Mouse (Mus musculus) liver, adult 2 months (tissue): Measurements from ENCODE around the gene Cib3. TPM values are rescaled to one million over a fixed set of nuclear protein-coding genes. Genes with fewer than 3 reads are reported as not detected.

Source experiments
- DNase-seq: peaks from one replicate; pipeline ENCODE4 v3.0.0-alpha.2; 2011; ENCODE audit warnings: low read depth, low spot score; ENCODE audit errors: extremely low read depth
- H3K27ac ChIP-seq: fragments of 200-500 bp; replicated peaks from 2 replicates; pipeline ENCODE4 v1.5.1; 2012; ENCODE audit warnings: low read depth, mild to moderate bottlenecking, control low read depth, inconsistent platforms, low read length; ENCODE audit not compliant: insufficient read depth
- H3K27me3 ChIP-seq: fragments of 200-500 bp; 2 replicates; pipeline ENCODE4 v1.6.1; 2012; ENCODE audit warnings: mild to moderate bottlenecking, moderate library complexity, low read length, inconsistent platforms; ENCODE audit not compliant: control insufficient read depth, insufficient read depth
- H3K36me3 ChIP-seq: fragments of 200-500 bp; 2 replicates; pipeline ENCODE4 v1.6.1; 2012; ENCODE audit warnings: low read length, inconsistent platforms; ENCODE audit not compliant: control insufficient read depth, insufficient read depth
- H3K4me1 ChIP-seq: fragments of 200-500 bp; 2 replicates; pipeline ENCODE4 v1.6.1; 2011; ENCODE audit warnings: low read length; ENCODE audit not compliant: control insufficient read depth, insufficient read depth
- H3K4me3 ChIP-seq: fragments of 200-500 bp; 2 replicates; pipeline ENCODE4 v1.5.1; 2011; ENCODE audit warnings: low read depth, mild to moderate bottlenecking, control low read depth, low read length, moderate library complexity; ENCODE audit not compliant: insufficient read depth
- H3K79me2 ChIP-seq: fragments of 200-500 bp; 2 replicates; pipeline ENCODE4 v1.6.1; 2012; ENCODE audit warnings: inconsistent platforms, mild to moderate bottlenecking, low read length, moderate library complexity; ENCODE audit not compliant: control insufficient read depth, insufficient read depth
- H3K9ac ChIP-seq: fragments of 200-500 bp; 2 replicates; pipeline ENCODE4 v1.6.1; 2012; ENCODE audit warnings: low read depth, mild to moderate bottlenecking, control low read depth, inconsistent platforms, low read length
- CTCF ChIP-seq: fragments of 200-500 bp; IDR thresholded peaks from 2 replicates; pipeline ENCODE4 v1.5.1; 2011; ENCODE audit warnings: low read depth, low read length, control low read depth
- POLR2A ChIP-seq: fragments of 200-500 bp; IDR thresholded peaks from 2 replicates; pipeline ENCODE4 v1.6.1; 2011; ENCODE audit warnings: low read length, control low read depth; ENCODE audit not compliant: insufficient read depth; ENCODE audit errors: extremely low read depth
- WGBS: fragments of 180-500 bp; shearing (Covaris S2); methylation state at CpG from one replicate; pipeline ENCODE4 v1.1.7; 2018; 5-methylcytosine and 5-hydroxymethylcytosine counted together
- polyA plus RNA-seq: library from polyadenylated mRNA; depleted of rRNA; stranded (reverse); fragments of >200 nt; gene quantifications from 2 replicates; pipeline ENCODE4 v1.2.3, GENCODE M21; 2012
- total RNA-seq: library from RNA; depleted of rRNA; stranded (reverse); fragments of >200 nt; gene quantifications from 2 replicates; pipeline ENCODE4 v1.2.3, GENCODE M21; 2014

The Cib3 gene
- total and polyA plus RNA-seq, 2 experiments, result 1.1 to 1.5 TPM

DNA sequence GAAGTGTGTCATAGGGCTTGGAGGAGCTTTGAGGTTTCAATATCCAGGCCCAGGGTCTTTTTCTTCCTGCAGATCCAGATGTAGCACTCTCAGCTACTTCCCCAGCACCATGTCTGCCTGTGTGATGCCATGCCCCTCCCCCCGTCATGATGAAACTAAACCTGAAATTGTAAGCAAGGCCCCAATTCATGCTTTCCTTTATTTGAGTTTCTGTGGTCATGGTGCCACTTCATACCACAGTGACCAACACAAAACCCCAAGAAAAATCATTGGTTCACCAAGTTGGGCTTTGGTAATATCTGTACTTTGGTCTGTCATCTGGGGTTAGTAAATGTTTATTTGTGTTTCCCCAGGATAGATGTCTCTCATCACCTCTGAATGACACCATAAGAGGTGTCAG is 4.1 kb downstream of the Cib3 start:
- Histone ChIP-seq H3K79me2 (no peaks in the 10 kb centered on the region), H3K36me3 (no peaks in the 10 kb centered on the region), H3K27me3 (no peaks in the 10 kb centered on the region), H3K4me1 (peaks cover 1% of the 10 kb centered on the region; the same call in 1 of the 2 replicates), H3K27ac (peak overlapping the region; percentile 57; the same call in 1 of the 2 replicates), H3K9ac (no peak overlapping the region), H3K4me3 (no peak overlapping the region)
- WGBS, result 48% methylated on average over 1 of the region's 1 CpGs
- DNase-seq, result peak; percentile 56
- TF ChIP-seq POLR2A (no peak), CTCF (no peak)

DNA sequence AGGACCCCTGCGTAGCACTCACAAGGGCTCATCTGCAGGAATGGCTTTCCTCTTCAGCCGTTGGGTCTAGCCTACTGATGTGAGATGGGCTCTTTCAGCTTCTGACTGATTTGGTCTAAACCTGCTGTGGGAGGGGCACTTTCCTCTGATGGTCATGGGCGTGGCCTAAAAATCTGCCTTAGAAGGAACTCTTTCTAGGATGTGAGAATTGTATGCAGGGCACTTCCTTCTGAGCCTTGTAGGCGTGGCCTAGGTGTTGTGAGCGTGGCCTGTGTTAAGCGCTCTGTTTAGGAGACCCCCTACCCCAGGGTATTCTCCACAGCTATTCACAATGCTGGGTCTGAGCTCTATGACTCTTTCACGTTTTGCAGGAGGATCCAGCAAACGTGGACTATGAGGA is 14.6 kb downstream of the Cib3 start:
- Histone ChIP-seq H3K27me3 (no peaks in the 10 kb centered on the region), H3K36me3 (no peaks in the 10 kb centered on the region), H3K4me3 (no peak overlapping the region), H3K4me1 (no peaks in the 10 kb centered on the region), H3K9ac (no peak overlapping the region), H3K79me2 (no peaks in the 10 kb centered on the region), H3K27ac (no peak overlapping the region)
- WGBS, result 72% methylated on average over 8 of the region's 8 CpGs
- no peak for DNase-seq
- TF ChIP-seq POLR2A (no peak), CTCF (no peak)

DNA sequence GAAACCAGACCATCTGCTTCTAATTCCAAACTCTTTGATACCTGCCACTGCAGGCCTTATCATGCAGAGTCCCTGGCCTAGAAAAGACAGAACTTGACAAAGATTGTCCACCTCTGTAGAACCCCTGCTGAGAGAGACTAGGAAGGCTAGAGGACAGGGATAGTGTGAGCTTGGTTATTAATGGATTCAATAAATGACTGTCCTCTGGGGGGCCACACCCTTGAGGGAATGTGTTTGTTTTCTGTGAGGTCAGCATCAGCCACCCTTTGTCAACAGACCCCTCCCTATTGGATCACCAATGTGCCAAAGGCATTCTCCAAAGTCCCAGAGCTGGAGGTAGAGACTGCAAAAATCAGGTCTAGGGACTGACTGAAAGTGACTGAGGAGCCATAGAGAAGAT is 20.6 kb downstream of the Cib3 start:
- H3K4me3 ChIP-seq, result no peak overlapping the region
- no peaks in the 10 kb centered on the region for H3K27me3 ChIP-seq
- TF ChIP-seq POLR2A (no peak), CTCF (no peak)
- DNase-seq, result no peak
- H3K79me2 ChIP-seq, result no peaks in the 10 kb centered on the region
- no peak overlapping the region for H3K27ac ChIP-seq
- no peak overlapping the region for H3K9ac ChIP-seq
- H3K36me3 ChIP-seq, result no peaks in the 10 kb centered on the region
- no peaks in the 10 kb centered on the region for H3K4me1 ChIP-seq

DNA sequence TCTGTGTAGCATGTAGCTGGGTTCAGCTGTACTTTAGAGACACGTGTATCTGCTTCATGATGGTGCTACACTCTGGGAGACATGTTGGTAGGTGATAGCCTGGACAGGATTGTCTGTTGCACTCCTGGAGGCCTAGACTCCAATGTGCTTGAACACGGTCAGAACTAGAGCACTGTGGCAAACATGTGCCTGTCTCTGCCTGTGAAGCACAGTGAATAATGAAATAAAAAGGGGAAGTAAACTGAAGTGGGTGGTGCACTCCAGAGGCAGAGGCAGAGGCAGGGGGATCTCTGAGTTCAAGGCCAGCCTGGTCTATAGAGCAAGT is 22.5 kb downstream of the Cib3 start:
- DNase-seq, result no peak
- Histone ChIP-seq H3K4me3 (no peak overlapping the region), H3K27ac (no peak overlapping the region), H3K4me1 (no peaks in the 10 kb centered on the region), H3K79me2 (no peaks in the 10 kb centered on the region), H3K9ac (no peak overlapping the region), H3K36me3 (no peaks in the 10 kb centered on the region), H3K27me3 (no peaks in the 10 kb centered on the region)
- TF ChIP-seq POLR2A (no peak), CTCF (no peak)
- 83% methylated on average over 2 of the region's 2 CpGs for WGBS

DNA sequence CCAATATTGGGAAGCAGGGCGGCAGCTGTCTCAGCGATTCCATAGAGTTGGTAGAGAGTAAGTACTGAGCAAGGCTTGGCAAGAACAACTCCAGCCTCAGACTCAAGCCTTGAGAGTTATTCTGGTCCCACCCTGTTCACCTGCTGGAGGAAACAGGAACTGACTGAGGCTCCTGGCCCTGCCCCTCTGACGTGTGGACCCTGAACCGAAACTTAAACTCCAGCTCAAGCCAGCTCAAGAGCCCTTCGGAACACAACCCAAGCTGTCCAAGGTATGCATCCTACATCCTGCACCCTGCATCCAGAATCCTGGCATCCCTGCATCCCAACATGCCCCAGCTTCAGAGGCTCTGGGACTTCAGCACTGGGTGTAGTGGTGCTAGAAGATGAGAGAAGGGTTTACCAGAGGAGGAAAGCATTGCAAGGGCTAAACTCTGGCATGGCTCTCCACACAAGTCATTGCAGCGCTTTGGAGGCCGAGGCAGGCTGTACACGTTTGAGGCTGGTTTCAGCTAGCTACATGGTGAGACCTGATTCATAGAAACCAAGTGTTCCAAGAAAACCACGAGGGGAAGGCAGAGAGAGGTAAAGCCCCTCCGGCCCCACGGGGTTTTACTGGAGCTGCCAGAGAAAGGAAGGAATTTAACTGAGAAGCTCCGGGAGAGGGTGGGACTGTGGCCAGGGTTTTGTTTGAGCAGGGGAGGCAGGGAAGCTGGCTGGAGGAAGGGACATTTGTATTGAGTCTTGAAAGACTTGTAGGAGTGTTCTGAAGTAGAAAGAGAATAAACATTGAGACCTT is 23.0 kb downstream of the Cib3 start, which contains the start of gene Hsh2d:
Hsh2d (plus strand) TSS at position 222 of the 798 bp plus-strand sequence.
- H3K27ac ChIP-seq, result no peak within 1 kb of the TSS
- DNase-seq, result no peak
- no peaks in the 10 kb centered on the region for H3K4me1 ChIP-seq
- H3K36me3 ChIP-seq, result no peaks in the 10 kb centered on the region
- peak within 1 kb of the TSS; percentile 21; the same call in 1 of the 2 replicates for H3K4me3 ChIP-seq
- TF ChIP-seq CTCF (no peak), POLR2A (no peak)
- no peak within 1 kb of the TSS for H3K9ac ChIP-seq
- H3K27me3 ChIP-seq, result no peaks in the 10 kb centered on the region
- whole genome bisulfite sequencing, result 66% methylated on average over 12 of the region's 12 CpGs
- no peaks in the 10 kb centered on the region for H3K79me2 ChIP-seq

DNA sequence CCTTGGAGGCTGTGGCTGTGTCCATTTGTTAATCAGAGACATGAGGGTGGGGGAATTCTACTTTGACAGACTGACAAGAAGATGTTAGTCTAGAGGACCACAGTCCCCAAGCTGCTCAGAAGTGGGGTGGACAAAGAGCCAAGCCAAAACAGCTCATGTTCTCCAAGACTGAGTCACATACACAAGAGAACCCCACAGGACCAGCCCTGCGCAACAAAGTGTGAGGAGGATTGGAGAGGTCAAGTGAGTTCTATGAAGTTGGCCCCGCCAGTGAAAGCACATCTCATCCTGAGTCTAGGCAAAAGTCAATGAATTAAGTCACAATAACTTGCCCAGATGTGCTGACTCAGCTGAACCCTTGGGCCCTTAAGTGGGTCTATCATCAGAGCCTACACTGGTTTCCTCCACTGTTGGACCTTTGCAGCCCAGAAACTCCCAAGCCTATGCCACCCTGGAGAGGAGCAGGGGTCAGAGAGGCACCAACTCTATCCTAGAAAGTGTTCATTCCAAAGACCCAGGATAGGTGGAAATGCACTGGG is 24.8 kb downstream of the Cib3 start:
- Histone ChIP-seq H3K4me3 (no peak overlapping the region), H3K9ac (no peak overlapping the region), H3K4me1 (no peaks in the 10 kb centered on the region), H3K79me2 (no peaks in the 10 kb centered on the region), H3K27ac (no peak overlapping the region), H3K27me3 (no peaks in the 10 kb centered on the region), H3K36me3 (no peaks in the 10 kb centered on the region)
- TF ChIP-seq CTCF, result no peak
- TF ChIP-seq POLR2A, result no peak
- 87% methylated on average over 2 of the region's 2 CpGs for WGBS
- DNase-seq, result no peak
